Mouse (Mus musculus) midbrain, embryonic 15.5 days (tissue): Measurements from ENCODE around the gene Dph3. TPM values are rescaled to one million over a fixed set of nuclear protein-coding genes. Genes with fewer than 3 reads are reported as not detected.
A peak's percentile ranks its signal among the peaks of the same experiment; 100 is the strongest.
"Not testable (repeated sequence)": the region's sequence is repeated elsewhere in the genome, so short reads cannot be mapped to it uniquely, and the experiment has no call there.

Experiments
- ATAC-seq: fragments of 200-750 bp; cut with Nextera tagmentation; replicated peaks from 2 replicates; pipeline ENCODE4 v1.8.0; 2017; ENCODE audit warnings: moderate TSS enrichment
- H3K27ac ChIP-seq: fragments of 300-500 bp; sonication (generic); 2 replicates; pipeline ENCODE4 v1.5.1; 2015; ENCODE audit warnings: mild to moderate bottlenecking, inconsistent platforms
- H3K27me3 ChIP-seq: fragments of 300-500 bp; sonication (generic); replicated peaks from 2 replicates; pipeline ENCODE4 v1.6.1; 2015; ENCODE audit warnings: inconsistent platforms
- H3K36me3 ChIP-seq: fragments of 300-500 bp; sonication (generic); replicated peaks from 2 replicates; pipeline ENCODE4 v1.6.1; 2015; ENCODE audit warnings: inconsistent platforms
- H3K4me1 ChIP-seq: fragments of 300-500 bp; sonication (generic); 2 replicates; pipeline ENCODE4 v1.6.1; 2015; ENCODE audit warnings: inconsistent platforms
- H3K4me2 ChIP-seq: fragments of 300-500 bp; sonication (generic); 2 replicates; pipeline ENCODE4 v1.6.1; 2015; ENCODE audit warnings: inconsistent platforms, mild to moderate bottlenecking, moderate library complexity
- H3K4me3 ChIP-seq: fragments of 300-500 bp; sonication (generic); 2 replicates; pipeline ENCODE4 v1.5.1; 2015; ENCODE audit warnings: mild to moderate bottlenecking, inconsistent platforms
- H3K9ac ChIP-seq: fragments of 300-500 bp; sonication (generic); 2 replicates; pipeline ENCODE4 v1.6.1; 2015; ENCODE audit warnings: mild to moderate bottlenecking, inconsistent platforms
- H3K9me3 ChIP-seq: fragments of 300-500 bp; sonication (generic); 2 replicates; pipeline ENCODE4 v1.6.1; 2016; ENCODE audit warnings: inconsistent platforms
- WGBS: fragments of 180-500 bp; shearing (Covaris S2); methylation state at CpG from one replicate; pipeline ENCODE4 v1.1.7; 2015; ENCODE audit warnings: mixed read lengths; 5-methylcytosine and 5-hydroxymethylcytosine counted together
- polyA plus RNA-seq: library from polyadenylated mRNA; unstranded; fragments of >200 nt; fragmentation: Nextera tagmentation; extraction: Ambion mirVana; gene quantifications from 2 replicates; pipeline ENCODE4 v1.2.1, GENCODE M21; 2015

Gene Dph3
- polyA plus RNA-seq, 1 experiment from 2014 or later: 70.2 TPM

- Histone ChIP-seq H3K4me2 (no peak overlapping the region), H3K9ac (no peak overlapping the region), H3K27ac (no peak overlapping the region), H3K4me3 (no peak overlapping the region), H3K4me1 (no peaks in the 10 kb centered on the region), H3K36me3 (peaks cover 31% of the 10 kb centered on the region; the same call in 1 of the 2 replicates), H3K9me3 (no peaks in the 10 kb centered on the region), H3K27me3 (no peaks in the 10 kb centered on the region)
- ATAC-seq: no peak
- WGBS: 94% methylated on average over 3 of the region's 3 CpGs
Measured at GRCm38 (mm10) chr14:32098951-32099350, 13.4 kb upstream of the Dph3 start.

GRCm38 (mm10) chr14:32097691-32098090 lies 12.2 kb upstream of the Dph3 start:
- no peak for ATAC-seq
- 94% methylated on average over 7 of the region's 7 CpGs for WGBS
- no peaks in the 10 kb centered on the region for H3K27me3 ChIP-seq
- no peaks in the 10 kb centered on the region for H3K4me1 ChIP-seq
- H3K9ac ChIP-seq: no peak overlapping the region
- no peak overlapping the region for H3K4me2 ChIP-seq
- no peak overlapping the region for H3K4me3 ChIP-seq
- H3K27ac ChIP-seq: no peak overlapping the region
- no peaks in the 10 kb centered on the region for H3K9me3 ChIP-seq
- H3K36me3 ChIP-seq: peaks cover 34% of the 10 kb centered on the region; the same call in 1 of the 2 replicates

GRCm38 (mm10) chr14:32096740-32097139 lies 11.2 kb upstream of the Dph3 start:
- H3K27ac ChIP-seq: no peak overlapping the region
- ATAC-seq: no peak
- no peaks in the 10 kb centered on the region for H3K4me1 ChIP-seq
- no peaks in the 10 kb centered on the region for H3K27me3 ChIP-seq
- H3K36me3 ChIP-seq: peaks cover 39% of the 10 kb centered on the region; the same call in 1 of the 2 replicates
- H3K9me3 ChIP-seq: no peaks in the 10 kb centered on the region
- 89% methylated on average over 5 of the region's 5 CpGs for WGBS
- no peak overlapping the region for H3K4me2 ChIP-seq
- no peak overlapping the region for H3K9ac ChIP-seq
- no peak overlapping the region for H3K4me3 ChIP-seq

GRCm38 (mm10) chr14:32095646-32096045 lies 10.1 kb upstream of the Dph3 start:
- no peak overlapping the region for H3K4me3 ChIP-seq
- peaks cover 39% of the 10 kb centered on the region; the same call in 1 of the 2 replicates for H3K36me3 ChIP-seq
- ATAC-seq: no peak
- no peak overlapping the region for H3K4me2 ChIP-seq
- no peak overlapping the region for H3K9ac ChIP-seq
- H3K27me3 ChIP-seq: no peaks in the 10 kb centered on the region
- H3K9me3 ChIP-seq: no peaks in the 10 kb centered on the region
- no peaks in the 10 kb centered on the region for H3K4me1 ChIP-seq
- H3K27ac ChIP-seq: no peak overlapping the region
- 96% methylated on average over 5 of the region's 5 CpGs for WGBS

- no peak for ATAC-seq
- H3K36me3 ChIP-seq: peaks cover 21% of the 10 kb centered on the region; the same call in 1 of the 2 replicates
Measured at GRCm38 (mm10) chr14:32093500-32094117, 8.1 kb upstream of the Dph3 start.

GRCm38 (mm10) chr14:32093018-32093417 lies 7.5 kb upstream of the Dph3 start:
- Histone ChIP-seq H3K4me1 (no peaks in the 10 kb centered on the region), H3K27ac (no peak overlapping the region), H3K36me3 (peaks cover 16% of the 10 kb centered on the region; the same call in 1 of the 2 replicates), H3K9ac (no peak overlapping the region), H3K4me3 (no peak overlapping the region), H3K9me3 (no peaks in the 10 kb centered on the region), H3K4me2 (no peak overlapping the region), H3K27me3 (no peaks in the 10 kb centered on the region)
- WGBS: 79% methylated on average over 1 of the region's 1 CpGs
- ATAC-seq: no peak

More at GRCm38 (mm10) chr14:32093500-32094117, 8.1 kb upstream of the Dph3 start:
- WGBS: 91% methylated on average over 11 of the region's 11 CpGs
- Histone ChIP-seq H3K9ac (no peak overlapping the region), H3K4me1 (no peaks in the 10 kb centered on the region), H3K4me3 (no peak overlapping the region), H3K4me2 (no peak overlapping the region), H3K27me3 (no peaks in the 10 kb centered on the region), H3K9me3 (no peaks in the 10 kb centered on the region), H3K27ac (no peak overlapping the region)

- no peaks in the 10 kb centered on the region for H3K27me3 ChIP-seq
- WGBS: 94% methylated on average over 4 of the region's 4 CpGs
Measured at GRCm38 (mm10) chr14:32091704-32092103, 6.2 kb upstream of the Dph3 start.

GRCm38 (mm10) chr14:32091124-32091523 lies 5.6 kb upstream of the Dph3 start:
- H3K27ac ChIP-seq: no peak overlapping the region
- 0 out of 2 replicates have a peak, but pooled peaks cover 7% of the 10 kb centered on the region for H3K36me3 ChIP-seq
- no peak for ATAC-seq
- no peaks in the 10 kb centered on the region for H3K27me3 ChIP-seq
- no peak overlapping the region for H3K4me3 ChIP-seq
- H3K4me2 ChIP-seq: no peak overlapping the region
- 92% methylated on average over 4 of the region's 4 CpGs for WGBS
- H3K9ac ChIP-seq: no peak overlapping the region
- no peaks in the 10 kb centered on the region for H3K9me3 ChIP-seq
- H3K4me1 ChIP-seq: peaks cover 10% of the 10 kb centered on the region

More at GRCm38 (mm10) chr14:32091704-32092103, 6.2 kb upstream of the Dph3 start:
- H3K9ac ChIP-seq: no peak overlapping the region
- peaks cover 9% of the 10 kb centered on the region; the same call in 1 of the 2 replicates for H3K36me3 ChIP-seq
- H3K4me2 ChIP-seq: no peak overlapping the region
- no peaks in the 10 kb centered on the region for H3K9me3 ChIP-seq
- H3K4me3 ChIP-seq: no peak overlapping the region
- ATAC-seq: no peak
- peaks cover 5% of the 10 kb centered on the region for H3K4me1 ChIP-seq
- H3K27ac ChIP-seq: no peak overlapping the region

- not testable (repeated sequence) for H3K36me3 ChIP-seq, ATAC-seq, H3K27me3 ChIP-seq, H3K4me2 ChIP-seq, H3K27ac ChIP-seq, H3K9ac ChIP-seq, H3K4me3 ChIP-seq, H3K9me3 ChIP-seq
- 95% methylated on average over 7 of the region's 7 CpGs for WGBS
- H3K4me1 ChIP-seq: peaks cover 25% of the 10 kb centered on the region
Measured at GRCm38 (mm10) chr14:32087584-32088248, 2.2 kb upstream of the Dph3 start.

GRCm38 (mm10) chr14:32086226-32086625 lies 697 bp upstream of the Dph3 start:
- Histone ChIP-seq H3K9me3 (no peaks in the 10 kb centered on the region), H3K4me3 (peak overlapping the region; percentile 59), H3K36me3 (peaks cover 16% of the 10 kb centered on the region), H3K4me1 (peaks cover 25% of the 10 kb centered on the region), H3K9ac (peak overlapping the region; percentile 51), H3K4me2 (peak overlapping the region; percentile 52), H3K27me3 (no peaks in the 10 kb centered on the region), H3K27ac (peak overlapping the region; percentile 85; the same call in 1 of the 2 replicates)
- WGBS: 34% methylated on average over 8 of the region's 8 CpGs
- no peak for ATAC-seq

GRCm38 (mm10) chr14:32084761-32085485 lies 606 bp downstream of the Dph3 start, which contains the start of gene Oxnad1:
Oxnad1 (plus strand) TSS chr14:32085374.
- peak; percentile 97 for ATAC-seq
- 4% methylated on average over 22 of the region's 22 CpGs for whole genome bisulfite sequencing

GRCm38 (mm10) chr14:32083466-32083865 lies 2.1 kb downstream of the Dph3 start:
- H3K4me3 ChIP-seq: no peak overlapping the region
- no peak overlapping the region for H3K4me2 ChIP-seq
- peaks cover 25% of the 10 kb centered on the region for H3K4me1 ChIP-seq
- H3K27ac ChIP-seq: no peak overlapping the region
- 95% methylated on average over 2 of the region's 2 CpGs for WGBS
- H3K36me3 ChIP-seq: peaks cover 23% of the 10 kb centered on the region
- H3K27me3 ChIP-seq: no peaks in the 10 kb centered on the region
- H3K9me3 ChIP-seq: no peaks in the 10 kb centered on the region
- H3K9ac ChIP-seq: no peak overlapping the region
- ATAC-seq: no peak

More at GRCm38 (mm10) chr14:32084761-32085485, 606 bp downstream of the Dph3 start, which contains the start of gene Oxnad1:
- Histone ChIP-seq H3K36me3 (peaks cover 23% of the 10 kb centered on the region), H3K4me3 (peak within 1 kb of the TSS; percentile 59), H3K9ac (peak within 1 kb of the TSS; percentile 51), H3K27me3 (no peaks in the 10 kb centered on the region), H3K4me2 (peak within 1 kb of the TSS; percentile 52), H3K27ac (peak within 1 kb of the TSS; percentile 85), H3K9me3 (no peaks in the 10 kb centered on the region), H3K4me1 (peaks cover 25% of the 10 kb centered on the region)
